Mouse (Mus musculus): ENCODE results near the gene Tmem164.

The Tmem164 gene

DNA sequence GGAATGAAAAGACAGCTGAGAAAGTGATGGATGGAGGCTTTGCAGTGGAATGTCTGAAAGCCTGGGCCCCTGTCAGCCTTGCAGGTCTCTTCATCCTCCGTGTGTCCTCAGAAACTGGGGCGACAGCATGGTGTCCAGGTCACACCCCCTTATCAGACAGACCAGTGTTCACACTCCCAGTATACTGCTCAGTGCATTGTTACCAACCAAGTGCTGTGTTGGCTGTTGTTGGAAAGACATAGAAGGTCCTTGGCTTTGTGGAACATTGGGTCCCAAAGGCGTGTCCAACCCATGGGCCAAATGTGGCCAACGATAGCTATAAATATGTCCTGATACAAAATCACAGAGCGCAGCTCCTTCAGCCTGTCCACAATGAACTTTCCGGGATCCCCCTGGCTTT, 149.4 kb downstream of the Tmem164 start:
- DNase-seq = no peak

DNA sequence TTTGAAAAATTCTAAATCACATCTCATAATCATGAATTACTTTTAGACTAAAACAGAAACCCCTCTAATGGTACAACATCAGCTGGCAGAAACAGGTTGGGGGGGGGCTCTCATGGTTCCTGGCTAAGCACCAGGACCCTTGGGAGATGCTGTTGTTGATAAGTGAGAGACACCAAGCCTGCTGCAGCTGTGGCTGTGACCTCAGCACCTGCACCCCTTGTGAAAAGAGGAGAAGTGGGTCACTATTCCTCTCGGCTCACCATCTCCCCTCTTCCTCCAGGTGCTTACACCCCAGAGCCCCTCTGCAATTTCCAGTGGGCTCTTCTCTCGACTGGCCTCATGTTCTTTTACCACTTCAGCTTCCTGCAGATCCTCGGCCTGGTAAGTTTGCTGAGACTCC, 151.0 kb downstream of the Tmem164 start:
- DNase-seq = no peak

DNA sequence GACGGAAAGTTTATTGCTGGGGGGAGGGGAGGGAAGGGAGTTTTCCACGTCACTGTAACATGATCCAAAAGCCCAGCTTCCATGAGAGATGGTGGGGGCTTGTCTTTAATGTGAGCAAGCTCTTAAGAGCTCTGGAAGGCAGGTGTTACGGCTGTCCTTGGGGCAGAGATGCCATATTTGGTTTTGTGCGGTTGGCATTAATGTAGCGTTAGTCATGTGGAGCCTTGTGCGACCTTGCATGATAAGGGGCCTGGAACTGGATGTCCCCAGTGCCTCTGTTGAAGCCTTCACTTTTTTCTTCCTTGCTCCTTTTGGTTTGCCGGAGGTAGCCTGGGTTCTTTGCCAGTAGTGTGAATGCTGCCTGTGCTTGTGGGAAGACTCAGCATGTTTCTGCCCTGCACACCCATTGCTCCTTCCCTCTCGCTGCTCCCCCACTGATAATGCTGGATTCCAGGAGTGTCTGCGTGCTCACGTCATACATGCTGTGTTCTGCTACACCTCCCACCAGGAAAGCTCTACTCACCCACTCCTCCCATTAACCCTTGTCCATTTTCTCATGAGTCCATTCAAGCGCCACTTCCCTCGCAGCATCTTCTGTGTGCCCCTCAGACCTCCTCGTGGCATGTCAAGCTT, 152.1 kb downstream of the Tmem164 start:
- DNase-seq = no peak

DNA sequence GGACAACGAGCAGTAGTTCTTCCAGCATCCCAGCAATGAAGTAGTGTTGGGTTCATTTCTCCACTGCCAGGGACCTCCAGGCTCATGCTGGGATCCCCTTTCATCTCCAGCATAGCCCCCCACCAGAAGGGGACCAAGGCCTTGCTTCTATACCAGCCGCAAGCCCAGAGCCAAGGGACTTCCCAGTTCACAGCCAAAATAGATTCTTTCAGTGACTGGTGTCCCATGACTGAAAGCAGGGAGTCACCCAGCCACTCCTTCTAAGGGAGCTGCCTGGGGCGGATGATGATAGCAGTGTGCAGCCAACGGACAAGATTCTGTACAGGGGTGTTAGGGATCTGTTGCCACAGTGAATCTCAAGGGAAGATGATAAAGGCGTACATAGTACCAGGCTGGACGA, 153.6 kb downstream of the Tmem164 start:
- no peak for DNase-seq

DNA sequence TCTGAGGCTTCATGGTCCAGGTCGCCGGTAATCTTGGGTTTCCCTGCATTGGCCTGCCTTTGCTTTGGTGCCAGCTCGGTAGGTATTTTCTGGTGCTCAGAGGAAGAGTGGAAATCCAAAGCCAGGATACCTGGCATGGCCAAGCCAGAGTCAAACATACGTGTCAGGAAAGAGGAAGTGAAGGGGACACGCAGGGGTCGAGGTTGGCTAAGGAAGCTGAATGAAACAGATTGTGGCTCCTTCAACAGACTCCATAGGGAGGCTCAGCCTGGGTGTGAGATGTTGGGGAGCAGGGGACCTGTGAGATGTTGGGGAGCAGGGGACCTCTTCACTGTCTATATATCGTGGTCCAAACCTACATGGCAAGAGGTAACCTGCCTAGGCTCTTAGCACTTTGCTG, 155.2 kb downstream of the Tmem164 start:
- DNase-seq = no peak

DNA sequence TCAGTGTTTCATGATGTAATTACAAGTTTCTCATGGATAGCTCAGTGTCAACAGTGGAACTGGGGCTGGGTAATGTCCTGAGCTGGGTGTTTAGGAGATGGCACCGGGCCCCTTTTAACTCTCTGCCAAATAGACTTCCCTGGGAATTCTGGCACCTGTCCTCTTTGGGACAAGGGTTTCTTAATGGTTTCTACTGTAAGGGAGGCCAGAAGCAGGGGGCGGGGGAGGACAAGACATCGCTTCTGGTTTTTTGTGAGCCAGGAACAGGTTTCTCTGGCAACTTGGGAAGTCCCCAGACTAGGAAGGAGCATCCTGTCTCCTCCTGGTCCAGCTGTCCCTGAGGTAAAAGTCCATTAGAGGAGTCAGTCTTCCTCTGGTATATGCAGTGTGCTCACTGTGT, 156.1 kb downstream of the Tmem164 start:
- no peak for DNase-seq

DNA sequence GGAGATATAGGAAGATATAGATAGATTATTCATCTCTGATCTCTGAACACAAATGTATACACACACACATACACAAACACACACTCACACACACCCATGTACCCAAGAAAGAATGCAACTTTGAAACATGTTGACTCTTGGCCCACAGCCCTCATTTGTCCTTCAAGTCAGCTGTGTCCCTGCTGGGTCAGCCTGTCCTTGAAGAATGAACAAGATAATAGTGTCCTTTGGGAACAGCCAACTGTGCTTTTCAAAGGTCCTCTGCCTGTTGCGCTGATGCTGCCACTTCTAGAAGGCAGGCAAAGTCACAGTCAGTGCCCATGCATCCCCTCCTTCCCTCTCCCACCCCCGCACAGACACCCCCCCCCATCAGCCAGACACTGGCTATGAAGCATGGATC, 157.6 kb downstream of the Tmem164 start:
- DNase-seq = no peak

DNA sequence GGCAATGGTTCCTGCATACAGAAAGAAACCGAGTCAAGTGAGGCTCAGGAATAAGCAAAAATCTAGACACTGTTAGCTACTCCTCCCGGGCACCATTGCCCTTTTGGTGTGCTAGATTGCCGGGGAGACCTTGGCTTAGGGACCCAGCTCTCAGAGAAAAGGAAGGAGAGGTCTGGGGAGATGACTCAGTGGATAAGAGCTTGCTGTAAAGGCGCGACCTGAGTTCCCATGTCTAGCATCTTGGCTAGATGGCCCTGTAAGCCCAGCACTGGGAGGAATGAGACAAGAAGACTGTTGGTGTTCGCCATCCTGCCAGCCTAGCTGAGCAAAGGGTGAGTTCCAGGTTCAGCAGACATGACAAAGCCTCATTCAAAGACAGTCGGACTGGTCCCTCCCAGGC, 158.2 kb downstream of the Tmem164 start:
- no peak for DNase-seq

DNA sequence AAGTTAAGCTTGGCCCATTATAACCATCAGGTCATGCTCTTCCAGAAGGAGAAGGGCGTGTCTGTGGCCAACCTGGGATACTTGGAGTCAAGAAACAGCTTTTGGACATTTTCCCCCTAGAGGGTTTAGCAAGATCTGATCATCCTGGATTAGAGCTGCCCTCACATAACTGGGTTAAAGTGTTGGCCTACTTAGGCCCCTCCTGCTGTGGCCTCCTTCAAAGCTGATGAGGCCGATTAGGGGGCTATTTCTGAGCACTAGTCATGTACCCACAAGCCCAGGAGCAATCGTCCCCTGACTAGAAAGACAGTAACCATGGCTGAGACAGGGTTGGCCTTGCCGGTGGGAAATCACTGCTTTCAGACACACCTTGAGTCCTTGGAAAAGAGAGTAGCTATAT, 160.7 kb downstream of the Tmem164 start:
- DNase-seq = no peak

DNA sequence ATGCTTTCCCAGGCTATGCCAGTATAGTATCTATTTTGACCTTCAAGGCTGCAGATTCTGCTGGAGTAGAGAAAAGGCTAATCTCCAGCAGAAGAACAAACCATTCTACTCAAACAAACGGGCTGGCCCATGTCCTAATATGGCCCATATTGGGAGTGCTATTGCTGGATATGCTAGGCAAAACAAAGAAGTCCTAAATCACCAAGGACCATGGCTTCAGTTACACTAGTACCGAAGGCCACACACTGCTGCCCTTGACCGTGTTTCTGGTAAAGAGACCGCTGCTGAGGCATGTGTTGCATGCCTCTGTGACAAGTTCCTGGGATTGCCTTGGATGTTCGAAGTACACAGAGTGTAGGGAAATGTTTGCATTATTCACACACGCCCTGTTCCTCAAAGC, 165.1 kb downstream of the Tmem164 start:
- DNase-seq = no peak

DNA sequence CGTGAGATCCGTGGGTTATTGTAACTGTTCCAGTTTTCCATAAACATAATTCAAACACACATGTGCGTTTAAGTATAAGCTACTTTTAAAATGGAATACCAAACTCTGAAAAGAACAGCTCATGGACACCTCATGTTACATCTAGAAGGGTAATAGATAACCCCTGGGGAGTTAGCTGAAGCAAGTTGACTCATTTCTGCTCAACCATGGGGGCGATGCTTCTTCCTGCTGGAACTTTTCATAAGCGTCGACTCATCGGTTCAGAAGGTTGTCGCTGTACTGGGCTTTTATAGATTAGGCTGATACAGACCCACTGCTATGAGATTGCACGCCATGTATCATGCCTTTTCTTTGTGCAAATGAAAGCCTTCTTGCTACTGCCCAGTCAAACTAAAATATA, 166.8 kb downstream of the Tmem164 start:
- DNase-seq = no peak

DNA sequence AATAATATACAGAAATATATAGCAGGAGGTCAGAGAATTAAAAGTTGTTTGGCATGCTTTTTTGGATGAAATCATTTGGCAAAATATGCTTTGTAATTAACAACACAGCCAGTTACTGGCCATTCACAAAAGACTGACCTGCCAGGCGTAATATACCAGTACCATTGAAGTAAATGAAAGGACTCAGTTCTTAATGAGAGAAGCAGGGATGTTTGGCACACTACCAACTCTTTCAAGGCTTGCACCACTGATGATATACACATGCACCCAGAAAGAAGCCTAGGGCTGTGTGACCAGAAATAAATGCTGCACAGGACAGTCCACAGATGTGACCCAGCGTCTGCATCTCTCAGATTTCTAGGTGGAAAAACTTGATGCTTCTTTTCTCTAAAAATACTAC, 188.6 kb downstream of the Tmem164 start:
- DNase-seq = no peak

DNA sequence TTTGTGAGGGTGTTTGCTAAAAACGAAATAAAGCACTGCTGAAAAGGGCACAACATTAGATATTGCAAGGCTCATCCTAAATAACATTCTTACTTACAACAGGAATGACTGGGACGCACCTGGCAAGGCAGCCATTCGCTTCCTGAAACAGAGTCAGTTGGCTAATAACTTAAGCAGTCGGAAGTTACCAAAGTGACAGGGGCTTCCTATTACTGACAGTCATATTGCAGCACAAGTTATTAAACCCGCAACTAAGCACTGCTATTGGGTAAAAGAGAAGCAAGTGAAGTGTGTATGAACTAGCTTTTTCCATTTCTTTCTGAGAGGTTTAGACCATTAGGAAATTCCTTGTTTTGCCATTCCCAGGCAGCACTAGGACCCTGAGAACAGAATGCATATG, 201.0 kb downstream of the Tmem164 start:
- no peak for DNase-seq

DNA sequence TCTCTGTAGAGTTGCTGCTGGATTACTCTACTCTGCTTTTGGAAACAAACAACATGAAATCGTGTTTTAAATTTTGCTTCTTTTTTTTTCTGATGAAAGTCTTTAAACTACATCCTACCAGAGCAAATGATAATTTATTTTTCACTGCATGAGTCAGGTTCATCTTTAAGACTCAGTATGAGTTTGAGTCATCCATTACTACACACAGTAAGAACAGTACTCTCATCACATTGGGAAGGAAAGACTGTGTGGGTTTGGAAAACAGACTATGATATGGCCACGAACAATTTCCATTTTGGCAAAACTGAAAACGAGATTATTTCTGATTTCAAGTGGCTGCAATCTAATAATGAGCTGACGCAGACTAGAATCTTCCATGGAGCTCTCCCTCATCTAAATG, 202.4 kb downstream of the Tmem164 start:
- DNase-seq = no peak

DNA sequence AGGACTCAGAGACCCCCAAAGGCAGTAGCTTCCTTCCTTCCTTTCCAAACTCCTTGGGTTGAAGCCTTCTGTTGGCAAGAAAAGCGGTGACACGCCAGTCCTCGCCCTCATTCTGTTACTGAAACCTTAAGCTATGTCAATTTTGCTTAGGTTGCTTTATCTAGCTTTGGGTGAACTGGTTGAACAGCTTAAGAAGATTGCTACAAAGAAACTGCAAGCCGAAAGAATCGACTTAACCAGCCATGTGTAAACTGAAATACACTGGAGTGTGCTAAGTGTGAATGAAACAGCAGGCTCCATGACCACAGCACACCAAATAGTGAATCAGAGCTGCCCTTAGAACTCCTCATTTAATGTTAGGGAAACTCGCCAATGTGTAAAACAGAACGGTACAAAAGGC, 204.8 kb downstream of the Tmem164 start:
- no peak for DNase-seq
